In the genomic region with DNA sequence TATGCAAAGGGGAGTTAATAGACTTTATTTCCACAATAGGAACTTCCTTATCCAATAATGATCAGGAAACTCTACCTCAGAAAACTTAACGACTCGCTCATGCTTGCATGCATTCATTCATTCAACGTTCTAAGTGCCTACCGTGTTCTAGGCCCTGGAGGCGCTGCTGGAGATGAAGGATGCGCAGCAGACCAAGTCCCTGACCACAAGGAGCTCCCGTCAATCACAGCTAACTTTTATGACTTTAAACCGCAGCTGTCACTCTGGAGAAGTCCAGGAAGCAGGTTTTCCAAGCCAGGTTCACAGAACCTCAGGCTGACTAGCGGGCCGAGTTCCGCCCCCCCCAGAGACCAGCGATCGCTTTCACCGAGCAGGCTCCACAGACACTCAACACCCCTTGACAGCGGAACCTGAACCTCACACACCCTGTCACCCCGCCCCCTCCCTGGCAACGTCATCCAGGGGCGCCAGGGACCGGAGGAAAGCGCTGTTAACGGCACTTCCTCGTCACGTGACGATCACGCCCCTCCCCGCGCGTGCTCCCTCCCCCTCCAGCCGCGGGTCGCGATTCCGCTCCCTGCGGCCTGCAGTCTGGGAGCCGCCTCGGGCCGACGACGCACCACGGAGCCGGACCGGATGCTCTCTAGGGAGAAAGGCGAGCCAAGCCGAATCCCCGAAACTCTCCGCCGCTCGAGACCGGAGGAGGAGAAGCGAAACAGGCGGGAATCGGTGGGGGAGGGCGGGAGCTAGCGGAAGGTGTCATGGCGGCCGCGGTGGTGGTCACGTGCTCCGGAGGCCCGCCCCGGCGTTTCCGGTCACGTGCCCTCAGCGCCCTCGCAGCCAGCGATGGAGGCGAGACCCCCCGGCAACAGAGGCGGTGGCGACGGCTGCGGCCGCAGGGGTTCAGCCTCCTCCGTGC, we compare ENCODE assay signal across 8 mouse cellular contexts. TPM values are rescaled to one million over a fixed set of nuclear protein-coding genes. Genes with fewer than 3 reads are reported as not detected.
DNase-seq lines count a peak whose midpoint lies in the region; ATAC-seq lines count a peak whose summit lies in the region.

A gene (minus strand): TSS at position 778 of the 919 bp plus-strand sequence.
A gene (plus strand): TSS at position 817 of the 919 bp plus-strand sequence.

- ATAC-seq in hindbrain, embryonic 11.5 days (ENCODE audit: low FRiP score) = peak; percentile 99

- H3K36me3 ChIP-seq in hindbrain, embryonic 11.5 days (ENCODE audit: control insufficient read depth, insufficient read depth, low read length) = no peaks in the 10 kb centered on the region

- H3K4me1 ChIP-seq in hindbrain, embryonic 11.5 days (replicated peaks; ENCODE audit: control insufficient read depth, insufficient read depth, low read length) = peaks cover 2% of the 10 kb centered on the region; the same call in 1 of the 2 replicates

- no peaks in the 10 kb centered on the region for H3K9me3 ChIP-seq in hindbrain, embryonic 11.5 days (ENCODE audit: control insufficient read depth, low read length)

- H3K27ac ChIP-seq in hindbrain, embryonic 11.5 days (ENCODE audit: low read depth, low read length) = peak within 1 kb of the TSS; percentile 79

- under 1% methylated on average over 71 of the region's 75 CpGs for WGBS in hindbrain, embryonic 11.5 days

- H3K9ac ChIP-seq in hindbrain, embryonic 11.5 days (ENCODE audit: low read depth, low read length) = peak within 1 kb of the TSS; percentile 87

- H3K27me3 ChIP-seq in hindbrain, embryonic 11.5 days (ENCODE audit: control insufficient read depth, insufficient read depth, low read length) = no peaks in the 10 kb centered on the region

- peak within 1 kb of the TSS; percentile 75 for H3K4me2 ChIP-seq in hindbrain, embryonic 11.5 days (replicated peaks; ENCODE audit: low read depth, low read length)

- peak; percentile 94 for DNase-seq in MN1 (ENCODE audit: low spot score)
- DNase-seq in cerebellum, adult 9-10 months = peak; percentile 97
- peak; percentile 91 to 98 for DNase-seq in frontal cortex, adult 2 months (ENCODE audit: extremely low spot score in 1 of 2, low spot score in 1 of 2)
- DNase-seq in hindbrain, embryonic 11.5 days (ENCODE audit: low spot score) = peak; percentile 99
- DNase-seq in layer of hippocampus, postnatal 10 days (ENCODE audit: low spot score in 2 of 2) = peak; percentile 97
- peak; percentile 99 for DNase-seq in lung, postnatal 10 days
- peak; percentile 96 for DNase-seq in ovary, postnatal 36 days (ENCODE audit: low spot score)
- peak; percentile 99 for DNase-seq in thymus, postnatal 25 days

- H3K4me3 ChIP-seq in hindbrain, embryonic 11.5 days (ENCODE audit: low read depth, low read length) = peak within 1 kb of the TSS; percentile 98

RNA-seq across cellular contexts. Expression of the first gene that starts in this region (rescaled TPM):
- polyA plus RNA-seq in frontal cortex, adult 2 months (2012; rRNA removed) = 16.1 and 18.8 TPM in 2 replicates
- polyA plus RNA-seq in hindbrain, embryonic 11.5 days (2014; fragmentation: Nextera tagmentation; extraction: Ambion mirVana) = 17.4 and 26.1 TPM in 2 replicates
- total RNA-seq in layer of hippocampus, postnatal 10 days (2021) = 10 to 100 TPM; 15.4 to 21.7 TPM

RNA-seq across cellular contexts. Expression of the second gene that starts in this region (rescaled TPM):
- 29.5 and 32.4 TPM in 2 replicates for polyA plus RNA-seq in frontal cortex, adult 2 months (2012; rRNA removed)
- polyA plus RNA-seq in hindbrain, embryonic 11.5 days (2014; fragmentation: Nextera tagmentation; extraction: Ambion mirVana) = 53.5 and 58.0 TPM in 2 replicates
- total RNA-seq in layer of hippocampus, postnatal 10 days (2021) = 10 to 100 TPM; 32.9 to 38.1 TPM

Comparison
In these comparisons a context has a peak if more than half of its experiments do, and no peak if none do; other contexts are left out.
1. Peak in every context shown above with its lines: DNase-seq, ATAC-seq, H3K4me3 ChIP-seq and H3K27ac ChIP-seq.